Mouse (Mus musculus) cerebellum, adult 2 months (tissue): ENCODE results near the gene Gm42715. TPM values are rescaled to one million over a fixed set of nuclear protein-coding genes. Genes with fewer than 3 reads are reported as not detected.
A peak's percentile ranks its signal among the peaks of the same experiment; 100 is the strongest.

Source experiments
- DNase-seq, 2 experiments: peaks; one replicate each; pipeline ENCODE4 v3.0.0; 2021
- H3K27ac ChIP-seq: fragments of 200-500 bp; 2 replicates; pipeline ENCODE4 v1.5.1; 2012; ENCODE audit warnings: low read length, control low read depth, inconsistent platforms; ENCODE audit not compliant: insufficient read depth
- H3K27me3 ChIP-seq: fragments of 200-500 bp; 2 replicates; pipeline ENCODE4 v1.6.1; 2012; ENCODE audit warnings: inconsistent platforms, mild to moderate bottlenecking, low read length, moderate library complexity; ENCODE audit not compliant: control insufficient read depth, insufficient read depth
- H3K4me1 ChIP-seq: fragments of 200-500 bp; 2 replicates; pipeline ENCODE4 v1.6.1; 2011; ENCODE audit warnings: low read length; ENCODE audit not compliant: control insufficient read depth, insufficient read depth
- H3K4me3 ChIP-seq: fragments of 200-500 bp; replicated peaks from 2 replicates; pipeline ENCODE3; 2011; ENCODE audit warnings: mild to moderate bottlenecking, low read depth, low read length, control low read depth; ENCODE audit not compliant: insufficient read depth
- CTCF ChIP-seq: fragments of 200-500 bp; IDR thresholded peaks from 2 replicates; pipeline ENCODE4 v1.5.1; 2011; ENCODE audit warnings: low read depth, mild to moderate bottlenecking, control low read depth, low read length, moderate library complexity, borderline replicate concordance; ENCODE audit not compliant: insufficient read depth
- POLR2A ChIP-seq: fragments of 200-500 bp; IDR thresholded peaks from 2 replicates; pipeline ENCODE4 v1.6.1; 2011; ENCODE audit warnings: low read length, control low read depth, borderline replicate concordance; ENCODE audit not compliant: insufficient read depth
- WGBS: fragments of 180-500 bp; shearing (Covaris S2); methylation state at CpG from one replicate; pipeline ENCODE4 v1.1.7; 2018; 5-methylcytosine and 5-hydroxymethylcytosine counted together
- polyA plus RNA-seq: library from polyadenylated mRNA; depleted of rRNA; stranded (reverse); fragments of >200 nt; gene quantifications from 2 replicates; pipeline ENCODE4 v1.2.3, GENCODE M21; 2012

The Gm42715 gene
- polyA plus RNA-seq, 1 experiment, result 19.5 TPM

- peak overlapping the region; percentile 83 for H3K4me3 ChIP-seq
- H3K27ac ChIP-seq, result no peak overlapping the region
- H3K4me1 ChIP-seq, result peaks cover 5% of the 10 kb centered on the region; the same call in 1 of the 2 replicates
- no peak for TF ChIP-seq CTCF
- no peak for TF ChIP-seq POLR2A
- DNase-seq, result peak; percentile 27 to 55
- no peaks in the 10 kb centered on the region for H3K27me3 ChIP-seq
- 15% methylated on average over 8 of the region's 8 CpGs for WGBS
Observed at GRCm38 (mm10) chr7:127511241-127511640, 8.1 kb upstream of the Gm42715 start.

GRCm38 (mm10) chr7:127511808-127512230, 7.6 kb upstream of the Gm42715 start, which contains the start of gene Srcap:
TSS of gene Srcap (plus strand) at chr7:127511983.
- WGBS, result under 1% methylated on average over 37 of the region's 37 CpGs
- TF ChIP-seq CTCF, result no peak
- TF ChIP-seq POLR2A, result peak; percentile 87
- Histone ChIP-seq H3K4me1 (peaks cover 5% of the 10 kb centered on the region; the same call in 1 of the 2 replicates), H3K4me3 (peak within 1 kb of the TSS; percentile 83), H3K27ac (peak within 1 kb of the TSS; percentile 94), H3K27me3 (no peaks in the 10 kb centered on the region)
- peak; percentile 95 to 97 for DNase-seq

GRCm38 (mm10) chr7:127512231-127513015, 7.0 kb upstream of the Gm42715 start:
- Histone ChIP-seq H3K27ac (peak overlapping the region; percentile 94), H3K4me3 (peak overlapping the region; percentile 83), H3K4me1 (peaks cover 5% of the 10 kb centered on the region; the same call in 1 of the 2 replicates), H3K27me3 (no peaks in the 10 kb centered on the region)
- DNase-seq, result peak; percentile 89 to 91
- TF ChIP-seq POLR2A (no peak), CTCF (no peak)
- under 1% methylated on average over 86 of the region's 93 CpGs for WGBS

GRCm38 (mm10) chr7:127513016-127513390, 6.4 kb upstream of the Gm42715 start:
- Histone ChIP-seq H3K27ac (no peak overlapping the region), H3K4me1 (peaks cover 5% of the 10 kb centered on the region; the same call in 1 of the 2 replicates), H3K27me3 (no peaks in the 10 kb centered on the region), H3K4me3 (peak overlapping the region; percentile 83)
- no peak for TF ChIP-seq CTCF
- TF ChIP-seq POLR2A, result no peak
- 31% methylated on average over 8 of the region's 8 CpGs for WGBS
- DNase-seq, result peak in 1 of 2 experiments; percentile 39

GRCm38 (mm10) chr7:127513781-127514180, 5.6 kb upstream of the Gm42715 start:
- DNase-seq, result no peak
- 54% methylated on average over 3 of the region's 3 CpGs for WGBS
- no peak for TF ChIP-seq CTCF
- Histone ChIP-seq H3K27me3 (no peaks in the 10 kb centered on the region), H3K4me3 (no peak overlapping the region), H3K4me1 (peaks cover 5% of the 10 kb centered on the region; the same call in 1 of the 2 replicates), H3K27ac (no peak overlapping the region)

- peak; percentile 40 to 55 for DNase-seq
- H3K27ac ChIP-seq, result no peak overlapping the region
- H3K27me3 ChIP-seq, result no peaks in the 10 kb centered on the region
- H3K4me3 ChIP-seq, result no peak overlapping the region
- TF ChIP-seq CTCF (no peak), POLR2A (no peak)
- H3K4me1 ChIP-seq, result peaks cover 5% of the 10 kb centered on the region; the same call in 1 of the 2 replicates
- 4% methylated on average over 7 of the region's 7 CpGs for WGBS
Observed at GRCm38 (mm10) chr7:127515846-127516245, 3.5 kb upstream of the Gm42715 start.

- WGBS, result 96% methylated on average over 6 of the region's 7 CpGs
- peaks cover 5% of the 10 kb centered on the region; the same call in 1 of the 2 replicates for H3K4me1 ChIP-seq
- TF ChIP-seq CTCF (no peak), POLR2A (no peak)
- no peak for DNase-seq
- H3K4me3 ChIP-seq, result no peak overlapping the region
- no peaks in the 10 kb centered on the region for H3K27me3 ChIP-seq
- H3K27ac ChIP-seq, result no peak overlapping the region
Observed at GRCm38 (mm10) chr7:127516344-127516743, 3.0 kb upstream of the Gm42715 start.

GRCm38 (mm10) chr7:127541671-127542070, 22.3 kb downstream of the Gm42715 start:
- DNase-seq, result peak; percentile 46 to 67
- peaks cover 17% of the 10 kb centered on the region for H3K4me1 ChIP-seq
- 12% methylated on average over 3 of the region's 3 CpGs for WGBS
- H3K27ac ChIP-seq, result no peak overlapping the region
- no peaks in the 10 kb centered on the region for H3K27me3 ChIP-seq
- no peak overlapping the region for H3K4me3 ChIP-seq
- TF ChIP-seq POLR2A (no peak), CTCF (no peak)
